Mouse (Mus musculus): Measurements from ENCODE around the gene Nadsyn1. TPM values are rescaled to one million over a fixed set of nuclear protein-coding genes. Genes with fewer than 3 reads are reported as not detected.

Gene Nadsyn1
- polyA plus RNA-seq, 1 experiment from 2014 or later: 5.4 TPM

GRCm38 (mm10) chr7:143832611-143833010 is 10.0 kb upstream of the Nadsyn1 start:
- WGBS: 92% methylated on average over 2 of the region's 2 CpGs
- Histone ChIP-seq H3K36me3 (peaks cover 13% of the 10 kb centered on the region), H3K4me3 (no peak overlapping the region), H3K4me1 (replicated peaks) (peaks cover 59% of the 10 kb centered on the region), H3K9me3 (no peaks in the 10 kb centered on the region), H3K27me3 (no peaks in the 10 kb centered on the region), H3K4me2 (no peak overlapping the region), H3K27ac (replicated peaks) (no peak overlapping the region), H3K9ac (no peak overlapping the region)
- ATAC-seq (ENCODE audit: low read depth): no peak

GRCm38 (mm10) chr7:143832196-143832595 is 9.5 kb upstream of the Nadsyn1 start:
- Histone ChIP-seq H3K36me3 (peaks cover 9% of the 10 kb centered on the region), H3K4me2 (peak overlapping the region; percentile 79), H3K27me3 (no peaks in the 10 kb centered on the region), H3K9ac (peak overlapping the region; percentile 39; the same call in 1 of the 2 replicates), H3K9me3 (no peaks in the 10 kb centered on the region), H3K4me3 (no peak overlapping the region), H3K4me1 (replicated peaks) (peaks cover 59% of the 10 kb centered on the region), H3K27ac (replicated peaks) (no peak overlapping the region)
- 79% methylated on average over 8 of the region's 8 CpGs for WGBS
- ATAC-seq (ENCODE audit: low read depth): no peak

GRCm38 (mm10) chr7:143830399-143830798 is 7.8 kb upstream of the Nadsyn1 start:
- Histone ChIP-seq H3K4me2 (peak overlapping the region; percentile 79), H3K27ac (replicated peaks) (peak overlapping the region; percentile 84), H3K4me3 (peak overlapping the region; percentile 54), H3K27me3 (no peaks in the 10 kb centered on the region), H3K4me1 (replicated peaks) (peaks cover 50% of the 10 kb centered on the region), H3K36me3 (no peaks in the 10 kb centered on the region; the same call in 1 of the 2 replicates), H3K9ac (peak overlapping the region; percentile 79), H3K9me3 (no peaks in the 10 kb centered on the region)
- ATAC-seq (ENCODE audit: low read depth): peak; percentile 54
- WGBS: 5% methylated on average over 6 of the region's 6 CpGs

- Histone ChIP-seq H3K27me3 (no peaks in the 10 kb centered on the region), H3K4me3 (peak overlapping the region; percentile 54), H3K9ac (peak overlapping the region; percentile 79), H3K4me1 (replicated peaks) (peaks cover 44% of the 10 kb centered on the region), H3K9me3 (no peaks in the 10 kb centered on the region), H3K36me3 (no peaks in the 10 kb centered on the region; the same call in 1 of the 2 replicates), H3K4me2 (peak overlapping the region; percentile 79), H3K27ac (replicated peaks) (peak overlapping the region; percentile 95)
- ATAC-seq (ENCODE audit: low read depth): peak; percentile 99
- WGBS: under 1% methylated on average over 37 of the region's 37 CpGs
These were observed 7.1 kb upstream of the Nadsyn1 start for GRCm38 (mm10) chr7:143829504-143830331.

- Histone ChIP-seq H3K9me3 (no peaks in the 10 kb centered on the region), H3K4me1 (replicated peaks) (peaks cover 25% of the 10 kb centered on the region), H3K4me3 (no peak overlapping the region), H3K27me3 (no peaks in the 10 kb centered on the region), H3K36me3 (no peaks in the 10 kb centered on the region), H3K27ac (replicated peaks) (no peak overlapping the region), H3K9ac (no peak overlapping the region), H3K4me2 (no peak overlapping the region)
- no peak for ATAC-seq (ENCODE audit: low read depth)
- WGBS: 91% methylated on average over 2 of the region's 2 CpGs
These were observed 4.3 kb upstream of the Nadsyn1 start for GRCm38 (mm10) chr7:143826985-143827384.

- WGBS: 81% methylated on average over 4 of the region's 4 CpGs
- H3K36me3 ChIP-seq: peaks cover 7% of the 10 kb centered on the region
- H3K9ac ChIP-seq: peak overlapping the region; percentile 66
- ATAC-seq (ENCODE audit: low read depth): peak; percentile 32
- peak overlapping the region; percentile 79 for H3K27ac ChIP-seq (replicated peaks)
- H3K4me2 ChIP-seq: peak overlapping the region; percentile 82
- peak overlapping the region; percentile 65 for H3K4me3 ChIP-seq
- no peaks in the 10 kb centered on the region for H3K27me3 ChIP-seq
- peaks cover 17% of the 10 kb centered on the region for H3K4me1 ChIP-seq (replicated peaks)
- H3K9me3 ChIP-seq: no peaks in the 10 kb centered on the region
These were observed 587 bp upstream of the Nadsyn1 start for GRCm38 (mm10) chr7:143823266-143823605.

- H3K4me2 ChIP-seq: no peak overlapping the region
- no peak overlapping the region for H3K4me3 ChIP-seq
- no peak overlapping the region for H3K9ac ChIP-seq
- peaks cover 17% of the 10 kb centered on the region for H3K36me3 ChIP-seq
- H3K27me3 ChIP-seq: no peaks in the 10 kb centered on the region
- H3K9me3 ChIP-seq: no peaks in the 10 kb centered on the region
- peaks cover 17% of the 10 kb centered on the region for H3K4me1 ChIP-seq (replicated peaks)
- ATAC-seq (ENCODE audit: low read depth): no peak
- WGBS: 87% methylated on average over 2 of the region's 2 CpGs
- no peak overlapping the region for H3K27ac ChIP-seq (replicated peaks)
These were observed 1.4 kb downstream of the Nadsyn1 start for GRCm38 (mm10) chr7:143821241-143821640.

- no peak for ATAC-seq (ENCODE audit: low read depth)
- peaks cover 37% of the 10 kb centered on the region for H3K36me3 ChIP-seq
- H3K4me1 ChIP-seq (replicated peaks): peaks cover 17% of the 10 kb centered on the region
- no peak overlapping the region for H3K27ac ChIP-seq (replicated peaks)
- H3K27me3 ChIP-seq: no peaks in the 10 kb centered on the region
- H3K4me2 ChIP-seq: no peak overlapping the region
- no peak overlapping the region for H3K9ac ChIP-seq
- 81% methylated on average over 4 of the region's 4 CpGs for WGBS
- H3K9me3 ChIP-seq: no peaks in the 10 kb centered on the region
- no peak overlapping the region for H3K4me3 ChIP-seq
These were observed 3.4 kb downstream of the Nadsyn1 start for GRCm38 (mm10) chr7:143819201-143819600.

GRCm38 (mm10) chr7:143808909-143809308 is 13.7 kb downstream of the Nadsyn1 start:
- no peaks in the 10 kb centered on the region for H3K27me3 ChIP-seq
- peaks cover 94% of the 10 kb centered on the region for H3K36me3 ChIP-seq
- no peak overlapping the region for H3K27ac ChIP-seq (replicated peaks)
- no peak overlapping the region for H3K4me2 ChIP-seq
- no peaks in the 10 kb centered on the region for H3K9me3 ChIP-seq
- WGBS: 52% methylated on average over 1 of the region's 1 CpGs
- ATAC-seq (ENCODE audit: low read depth): no peak
- H3K4me1 ChIP-seq (replicated peaks): no peaks in the 10 kb centered on the region
- H3K9ac ChIP-seq: no peak overlapping the region
- H3K4me3 ChIP-seq: no peak overlapping the region

- Histone ChIP-seq H3K36me3 (peaks cover 92% of the 10 kb centered on the region), H3K4me3 (no peak overlapping the region), H3K9me3 (no peaks in the 10 kb centered on the region), H3K4me1 (replicated peaks) (no peaks in the 10 kb centered on the region), H3K9ac (no peak overlapping the region), H3K27me3 (no peaks in the 10 kb centered on the region), H3K27ac (replicated peaks) (no peak overlapping the region), H3K4me2 (no peak overlapping the region)
- ATAC-seq (ENCODE audit: low read depth): no peak
- 64% methylated on average over 5 of the region's 5 CpGs for WGBS
These were observed 17.4 kb downstream of the Nadsyn1 start for GRCm38 (mm10) chr7:143805199-143805624.

GRCm38 (mm10) chr7:143801195-143802065 is 21.2 kb downstream of the Nadsyn1 start:
- H3K36me3 ChIP-seq: peaks cover 90% of the 10 kb centered on the region
- WGBS: 90% methylated on average over 8 of the region's 8 CpGs

GRCm38 (mm10) chr7:143800770-143801169 is 21.9 kb downstream of the Nadsyn1 start:
- H3K9ac ChIP-seq: no peak overlapping the region
- H3K4me3 ChIP-seq: no peak overlapping the region
- H3K27ac ChIP-seq (replicated peaks): no peak overlapping the region
- ATAC-seq (ENCODE audit: low read depth): no peak
- H3K9me3 ChIP-seq: no peaks in the 10 kb centered on the region
- H3K36me3 ChIP-seq: peaks cover 90% of the 10 kb centered on the region
- no peaks in the 10 kb centered on the region for H3K27me3 ChIP-seq
- no peak overlapping the region for H3K4me2 ChIP-seq
- 92% methylated on average over 1 of the region's 1 CpGs for WGBS
- H3K4me1 ChIP-seq (replicated peaks): no peaks in the 10 kb centered on the region

More at GRCm38 (mm10) chr7:143801195-143802065, 21.2 kb downstream of the Nadsyn1 start:
- Histone ChIP-seq H3K9ac (no peak overlapping the region), H3K4me1 (replicated peaks) (no peaks in the 10 kb centered on the region), H3K27ac (replicated peaks) (no peak overlapping the region), H3K9me3 (no peaks in the 10 kb centered on the region), H3K4me3 (no peak overlapping the region), H3K27me3 (no peaks in the 10 kb centered on the region), H3K4me2 (no peak overlapping the region)
- ATAC-seq (ENCODE audit: low read depth): no peak
